Mouse (Mus musculus): ENCODE measurements at regions not wholly inside any gene's neighbourhood (a gene's known extent, or its start where the extent isn't known, plus 50 kb on each side); places are given as distances from the start of the nearest gene placed in this dataset.

GRCm38 (mm10) chr2:137925488-137925887 lies 330.9 kb upstream of the Btbd3 start:
- TF ChIP-seq CTCF (IDR thresholded peaks at IDR 0.05; ENCODE audit: low read depth) (no peak), EP300 (optimal IDR thresholded peaks at IDR 0.05) (no peak)

All from stomach, postnatal 0 days (tissue).